Mouse (Mus musculus): ENCODE measurements around the gene Gm37240.

- TF ChIP-seq CTCF (IDR thresholded peaks at IDR 0.05; ENCODE audit: insufficient read depth, low read depth, low read length) (no peak), POLR2A (IDR thresholded peaks at IDR 0.05; ENCODE audit: insufficient read depth, low read depth, low read length) (no peak)
Observed at GRCm38 (mm10) chr3:84488716-84489115, 1398.6 kb downstream of the Gm37240 start.

All from olfactory bulb, adult 2 months (tissue).